Mouse (Mus musculus) gastrocnemius, postnatal 10 days (tissue): ENCODE measurements around the gene Plxna4. TPM values are rescaled to one million over a fixed set of nuclear protein-coding genes. Genes with fewer than 3 reads are reported as not detected.

Source experiments
- DNase-seq: peaks from one replicate; pipeline ENCODE4 v3.0.0; 2021; ENCODE audit warnings: mixed read lengths
- long read RNA-seq, 2 experiments: library from polyadenylated mRNA; stranded (forward); transcript quantifications; one replicate each; pipeline ENCODE4 v2.0.0; 2021
- total RNA-seq, 2 experiments: library from RNA; stranded (reverse); gene quantifications; 2 replicates each; pipeline ENCODE4 v1.2.3; 2021

Plxna4 gene
- total RNA-seq: 1 to 10 TPM; 6.2 to 6.4 TPM
- long read RNA-seq, experiment 1, full-length matches to known transcripts: 1 of 1 reads
- long read RNA-seq, experiment 1, partial matches to known transcripts: 0 of 1 reads
- long read RNA-seq, experiment 1, other reads (novel, unspliced or antisense): 0 of 1 reads
- long read RNA-seq, experiment 2: 0 reads

DNA sequence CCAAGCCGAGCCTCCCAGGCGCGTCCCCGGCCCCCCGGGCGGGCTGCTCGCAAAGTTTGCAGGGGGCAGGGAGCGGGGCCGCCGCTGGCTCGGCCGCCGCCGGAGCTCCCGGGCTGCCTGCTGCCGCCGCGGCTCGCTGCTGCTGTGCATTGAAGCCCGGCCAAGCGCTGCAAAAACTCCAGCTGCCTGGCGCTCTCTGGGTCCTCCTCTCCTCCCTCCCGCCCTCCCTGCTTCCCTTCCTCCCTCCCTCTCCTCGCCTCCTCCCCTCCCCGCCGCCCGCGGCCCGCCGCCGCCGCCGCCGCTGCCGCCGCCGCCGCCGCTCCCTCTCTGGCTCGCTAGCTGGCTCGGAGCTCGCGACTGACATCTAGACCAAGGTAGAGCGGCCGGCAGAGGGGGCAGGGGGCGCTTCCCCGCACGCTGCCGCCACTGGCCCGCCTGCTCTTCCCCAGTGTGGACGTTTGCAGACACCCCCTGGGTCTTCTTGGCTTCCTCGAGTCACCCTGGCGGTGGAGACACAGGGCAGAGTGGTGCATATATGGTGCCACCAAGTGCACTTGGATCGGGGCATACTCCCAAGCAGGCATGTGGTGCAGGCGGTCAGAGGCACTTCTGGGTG lies at the start of gene Plxna4:
Plxna4 (minus strand) TSS at position 137 of the 616 bp plus-strand sequence.
- DNase-seq: peak; percentile 76

- DNase-seq: no peak
Measured at GRCm38 (mm10) chr6:32637568-32638183, 49.7 kb upstream of the Plxna4 start.

GRCm38 (mm10) chr6:32610712-32611111 lies 22.7 kb upstream of the Plxna4 start:
- no peak for DNase-seq

GRCm38 (mm10) chr6:32606787-32607186 lies 18.8 kb upstream of the Plxna4 start:
- no peak for DNase-seq

GRCm38 (mm10) chr6:32605581-32605980 lies 17.6 kb upstream of the Plxna4 start:
- no peak for DNase-seq

DNA sequence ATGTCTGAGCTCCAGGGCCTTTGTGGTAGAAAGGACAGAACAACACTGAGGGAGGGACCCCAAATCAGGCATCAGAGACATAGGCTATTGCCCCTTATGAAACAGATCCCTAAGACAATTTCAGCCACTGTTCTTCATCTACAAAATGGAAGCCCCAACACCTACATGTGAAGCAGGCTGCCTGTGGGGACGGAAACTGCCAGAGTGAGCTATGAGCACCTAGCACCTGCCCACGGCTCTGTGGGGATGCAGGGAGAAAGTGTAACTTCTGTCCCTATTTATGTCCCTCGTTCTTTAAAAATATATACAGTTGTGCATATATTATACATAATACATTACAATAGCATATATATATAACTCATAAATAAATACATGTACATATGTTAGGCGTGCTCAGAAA lies 16.9 kb upstream of the Plxna4 start:
- no peak for DNase-seq

DNA sequence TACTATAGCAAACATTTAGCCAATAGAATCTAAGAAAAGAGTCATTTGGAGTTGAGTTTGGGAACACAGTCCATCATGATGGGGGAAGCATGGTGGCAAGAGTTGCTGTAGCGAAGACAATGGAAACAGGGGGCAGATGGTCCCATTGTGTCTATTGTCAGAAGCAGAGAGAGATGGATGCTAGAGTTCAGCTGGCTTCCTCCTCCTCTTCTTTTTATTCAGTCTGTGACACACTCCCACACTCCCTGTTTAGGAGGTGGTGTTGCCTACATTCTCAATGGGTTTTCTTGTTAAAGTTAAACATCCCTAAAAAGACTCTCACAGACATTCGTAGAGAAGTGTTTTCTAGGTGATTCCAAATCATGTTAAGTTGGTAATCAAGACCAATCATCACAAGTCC lies 14.1 kb upstream of the Plxna4 start:
- DNase-seq: no peak

- DNase-seq: no peak
Measured at GRCm38 (mm10) chr6:32601306-32601705, 13.3 kb upstream of the Plxna4 start.

DNA sequence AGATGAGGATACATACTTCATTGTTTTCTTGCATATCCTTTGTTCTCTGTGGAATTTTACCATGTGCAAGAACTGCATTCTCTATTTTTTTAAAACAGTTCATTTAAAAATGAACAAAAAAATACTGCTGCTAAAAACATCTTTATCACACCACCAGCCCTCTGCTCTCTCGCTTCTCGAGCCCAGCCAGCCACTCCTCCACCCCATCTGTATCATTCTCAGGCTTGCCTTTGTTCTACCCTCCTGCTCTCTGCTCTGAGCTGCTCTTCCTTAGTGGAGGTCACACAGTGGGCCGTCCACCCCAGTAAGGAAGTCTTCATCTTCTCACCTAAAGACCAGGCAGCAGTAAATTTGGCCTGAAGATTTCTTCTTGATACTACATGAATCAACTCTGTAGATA lies 7.6 kb upstream of the Plxna4 start:
- DNase-seq: no peak

- DNase-seq: peak; percentile 82
Measured at GRCm38 (mm10) chr6:32590979-32591758, 3.2 kb upstream of the Plxna4 start.

DNA sequence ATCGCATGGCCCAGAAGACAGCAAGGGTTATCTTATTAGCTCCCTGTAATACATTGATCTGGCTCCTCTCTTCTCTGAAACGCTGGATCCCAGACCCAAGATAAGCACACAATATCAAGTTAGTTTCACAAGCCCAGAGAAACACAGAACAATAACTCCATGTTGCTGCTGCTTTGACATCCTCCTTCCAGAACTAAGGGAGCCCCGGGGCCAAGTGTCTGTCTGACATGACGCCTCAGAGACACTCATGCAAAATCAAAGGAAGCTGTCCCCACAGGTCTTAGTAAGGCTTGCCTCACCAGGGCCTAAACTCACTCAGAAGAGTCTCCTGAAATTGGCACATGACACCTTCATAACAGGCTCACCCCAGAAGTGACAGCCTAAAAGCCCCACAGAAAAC lies 1.6 kb upstream of the Plxna4 start:
- DNase-seq: no peak

DNA sequence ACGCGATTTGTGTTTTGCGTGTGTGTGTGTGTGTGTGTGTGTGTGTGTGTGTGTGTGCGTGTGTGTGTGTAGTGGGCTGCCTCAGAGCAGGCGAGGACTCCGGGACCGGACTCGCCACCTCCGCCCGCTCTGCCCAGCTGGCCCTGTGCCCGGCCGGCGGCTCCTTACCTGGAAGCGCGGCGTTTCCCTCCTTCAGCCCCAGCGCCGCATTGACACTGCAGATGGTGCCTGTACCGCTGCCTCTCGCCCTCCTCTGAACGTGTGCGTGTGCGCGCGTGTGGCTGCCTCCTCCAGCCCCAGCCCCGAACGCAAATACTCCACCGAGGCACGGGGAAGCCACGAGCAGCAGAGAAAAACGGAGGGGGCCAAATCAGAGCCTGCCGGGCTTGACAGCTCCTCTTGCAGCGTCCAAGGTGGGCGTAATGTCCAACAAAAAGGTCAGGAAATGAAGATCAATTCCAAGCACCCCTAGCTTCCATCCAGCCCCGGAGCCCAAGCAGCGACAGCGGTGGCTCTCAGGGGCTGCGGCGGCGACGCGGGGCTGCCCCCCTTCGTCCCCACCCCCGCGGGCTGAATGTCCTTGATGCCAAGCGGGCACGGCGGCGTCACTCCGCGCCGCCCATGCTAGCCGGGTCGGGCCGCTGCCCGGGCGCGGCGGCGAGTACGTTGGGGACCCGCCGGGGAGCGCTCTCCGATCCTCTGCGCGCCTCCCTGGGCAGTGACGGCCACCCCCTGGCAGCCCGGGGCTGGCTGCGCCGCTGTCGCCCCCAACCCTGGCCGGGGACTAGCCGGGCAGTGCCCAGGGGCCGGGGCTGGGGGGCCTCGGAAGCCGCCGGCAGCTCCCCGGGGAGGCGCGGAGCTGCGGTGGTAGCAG lies 619 bp downstream of the Plxna4 start:
- DNase-seq: peak; percentile 41

- DNase-seq: no peak
Measured at GRCm38 (mm10) chr6:32586821-32587135, 1.2 kb downstream of the Plxna4 start.

DNA sequence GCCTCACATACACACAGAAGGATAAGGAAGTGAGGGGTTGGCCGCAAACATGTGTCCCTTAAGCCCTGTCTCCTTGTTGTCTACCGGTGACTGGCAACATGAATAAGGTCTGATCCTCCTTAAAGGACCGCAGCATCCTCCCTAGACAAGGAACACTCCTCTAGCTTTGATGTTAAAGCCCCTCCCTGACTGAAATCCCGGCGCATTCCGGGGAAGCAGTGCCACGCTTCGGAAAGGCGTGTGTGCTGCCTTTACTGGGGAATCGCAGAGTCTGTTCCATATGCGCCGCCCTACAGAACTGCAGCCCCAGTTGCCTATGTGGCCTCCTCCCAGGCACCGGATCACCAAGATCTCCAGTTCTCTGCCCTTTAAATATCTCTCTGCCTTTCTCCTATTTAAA lies 1.6 kb downstream of the Plxna4 start:
- DNase-seq: no peak

- DNase-seq: no peak
Measured at GRCm38 (mm10) chr6:32585211-32585610, 2.8 kb downstream of the Plxna4 start.

GRCm38 (mm10) chr6:32584243-32584880 lies 3.6 kb downstream of the Plxna4 start:
- DNase-seq: no peak

DNA sequence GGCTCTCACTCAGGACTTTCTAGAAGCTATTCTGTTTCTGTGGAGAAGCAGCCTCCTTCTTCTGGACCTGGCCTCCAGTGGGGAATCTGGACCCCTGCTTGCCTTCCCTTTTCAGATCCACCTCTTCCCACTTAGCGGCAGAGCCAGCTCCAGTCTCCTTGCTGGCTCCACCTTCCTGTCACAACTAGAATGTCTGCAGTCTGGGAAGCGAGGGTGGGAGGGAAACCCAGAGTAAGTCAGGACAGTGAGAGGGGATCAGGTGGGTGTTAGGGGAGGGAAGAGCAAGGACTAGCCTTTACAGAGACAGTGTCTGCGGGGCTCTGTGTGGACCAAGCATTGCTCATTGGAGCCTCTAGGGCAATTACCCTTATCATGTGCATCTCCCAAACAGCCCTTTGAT lies 4.4 kb downstream of the Plxna4 start:
- no peak for DNase-seq

DNA sequence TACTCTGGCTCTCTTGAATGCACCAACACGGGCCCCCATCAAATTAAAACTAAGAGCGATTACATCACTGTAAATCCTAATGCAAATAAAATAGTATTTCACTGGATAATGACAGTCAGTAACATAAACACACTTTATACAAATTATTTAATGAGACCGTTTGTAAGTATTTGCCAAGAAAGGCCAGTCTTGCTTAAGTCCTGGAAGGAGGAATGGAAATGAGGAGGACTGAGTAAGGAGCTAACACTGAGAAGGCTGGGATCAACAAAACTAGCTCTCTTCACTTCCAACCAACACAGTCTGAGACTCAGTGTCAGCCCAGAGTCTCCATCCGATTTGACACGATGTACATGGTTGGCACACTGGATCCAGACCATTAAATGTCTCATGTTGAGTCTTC lies 16.5 kb downstream of the Plxna4 start:
- DNase-seq: no peak

DNA sequence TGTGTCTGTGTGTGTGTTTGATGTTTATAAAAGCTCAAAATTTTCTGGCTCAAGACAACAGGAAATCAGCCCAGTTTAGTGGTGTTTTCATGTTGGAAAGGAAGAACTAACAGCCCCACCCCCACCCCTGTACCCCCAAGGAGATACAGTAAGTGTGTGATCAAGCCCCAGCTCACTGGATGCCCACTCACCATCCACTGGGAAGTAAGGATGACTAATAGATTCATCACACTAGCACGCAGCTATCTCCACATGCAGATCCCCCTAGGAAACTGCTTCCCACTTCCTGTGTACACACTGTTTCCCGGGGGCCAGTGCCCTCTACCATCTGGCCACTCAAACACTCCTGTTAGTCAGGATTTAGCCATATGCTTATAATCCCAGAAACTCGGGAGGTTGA lies 17.5 kb downstream of the Plxna4 start:
- DNase-seq: no peak

GRCm38 (mm10) chr6:32569919-32570318 lies 18.1 kb downstream of the Plxna4 start:
- no peak for DNase-seq

DNA sequence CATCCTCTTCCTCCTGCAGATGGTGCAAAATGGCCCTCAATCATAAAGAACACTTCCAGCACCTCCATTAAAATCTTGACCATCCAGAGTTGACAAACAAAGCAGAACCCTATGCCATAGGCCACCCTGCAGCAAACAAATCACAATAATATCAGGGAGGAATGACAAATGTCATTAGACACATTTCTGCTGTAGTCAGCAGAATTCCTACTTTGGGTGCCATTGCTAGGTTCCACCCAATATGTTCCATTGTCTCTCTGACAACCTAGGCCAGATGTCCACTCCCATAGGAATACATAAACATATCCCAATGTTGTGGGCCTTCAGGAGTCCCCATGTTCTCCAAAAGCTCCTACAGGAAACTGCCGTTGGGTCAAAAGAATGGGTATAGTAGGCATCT lies 41.1 kb downstream of the Plxna4 start:
- DNase-seq: no peak

DNA sequence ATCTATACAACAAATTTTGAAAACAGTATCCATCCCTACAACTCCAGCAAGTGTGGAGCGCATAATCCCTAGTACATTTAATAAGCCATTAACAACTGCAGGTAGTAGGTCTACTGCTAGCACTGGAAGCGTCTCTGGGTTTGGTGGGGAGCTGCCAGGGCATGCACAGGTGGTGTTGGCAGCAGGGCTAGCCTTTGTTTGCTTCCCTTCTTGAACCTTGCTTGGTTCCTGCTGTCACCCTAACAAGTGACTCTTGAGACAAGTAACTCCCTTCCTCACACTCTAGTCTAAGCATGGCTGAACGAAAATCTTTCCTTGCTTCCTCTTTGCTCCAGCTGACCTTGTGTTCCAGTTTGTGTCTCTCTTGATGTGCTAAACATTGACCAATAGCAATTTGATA lies 44.0 kb downstream of the Plxna4 start:
- no peak for DNase-seq
